Mouse (Mus musculus): ENCODE measurements at regions not wholly inside any gene's neighbourhood (a gene's known extent, or its start where the extent isn't known, plus 50 kb on each side); places are given as distances from the start of the nearest gene placed in this dataset.

DNA sequence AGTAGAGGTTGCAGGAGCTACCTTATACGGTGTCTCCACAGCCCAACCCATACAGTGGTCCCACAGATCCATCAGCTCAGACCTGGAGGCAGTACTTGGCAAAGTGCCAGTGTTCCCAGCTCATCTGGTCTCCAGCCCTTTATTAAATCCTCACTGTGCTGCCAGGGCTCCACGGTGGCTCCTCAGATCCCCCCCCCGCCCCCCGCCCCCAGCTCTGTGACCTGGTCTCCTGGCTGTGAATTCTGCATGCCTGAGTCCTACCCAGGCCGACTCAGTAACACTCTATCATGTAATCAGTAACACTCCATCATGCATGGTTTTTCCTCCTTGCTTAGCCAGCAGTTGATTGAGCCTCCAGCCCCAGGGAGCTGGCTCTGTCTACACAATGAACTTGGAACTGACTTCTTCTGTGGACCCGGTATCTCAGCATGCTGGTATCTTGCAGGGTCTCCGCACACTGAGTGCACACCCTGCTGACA, 66.2 kb upstream of the Cdon start:
- no peak overlapping the region for H3K27ac ChIP-seq
- DNase-seq (ENCODE audit: low read depth in 3 of 3, low spot score in 3 of 3) (no peak), ATAC-seq (ENCODE audit: insufficient read depth) (no peak)
- H3K9ac ChIP-seq (replicated peaks) = no peak overlapping the region
- no peaks in the 10 kb centered on the region for H3K36me3 ChIP-seq (replicated peaks; ENCODE audit: control insufficient read depth, insufficient read depth, low read depth)
- H3K4me1 ChIP-seq (replicated peaks; ENCODE audit: control insufficient read depth in 2 of 2, insufficient read depth in 2 of 2, low read length in 1 of 2) = peaks cover 0 to 4% of the 10 kb centered on the region in 2 experiments; a peak in 1 of 4 replicates
- H3K27me3 ChIP-seq (ENCODE audit: control insufficient read depth, insufficient read depth, low read length) = no peaks in the 10 kb centered on the region
- TF ChIP-seq EP300 (IDR thresholded peaks at IDR 0.05; ENCODE audit: low read depth) (no peak), CTCF (IDR thresholded peaks at IDR 0.05; ENCODE audit: low read depth) (no peak)
- WGBS (ENCODE audit: insufficient replicate concordance) = 59% methylated on average over 7 of the region's 7 CpGs
- no peak overlapping the region for H3K4me2 ChIP-seq (ENCODE audit: low read depth)
- H3K9me3 ChIP-seq (ENCODE audit: control insufficient read depth, low read length) = no peaks in the 10 kb centered on the region
- no peak overlapping the region for H3K4me3 ChIP-seq (ENCODE audit: insufficient read depth in 1 of 2, low read depth in 2 of 2, low read length in 2 of 2)

GRCm38 (mm10) chr9:35359699-35360098, 61.2 kb upstream of the Cdon start:
- ATAC-seq (ENCODE audit: insufficient read depth) = no peak
- Histone ChIP-seq H3K9ac (replicated peaks) (no peak overlapping the region), H3K4me1 (replicated peaks; ENCODE audit: control insufficient read depth in 2 of 2, insufficient read depth in 2 of 2, low read length in 1 of 2) (peaks cover 0 to 4% of the 10 kb centered on the region in 2 experiments; a peak in 2 of 4 replicates), H3K4me3 (ENCODE audit: insufficient read depth in 1 of 2, low read depth in 2 of 2, low read length in 2 of 2) (no peak overlapping the region), H3K36me3 (replicated peaks; ENCODE audit: control insufficient read depth, insufficient read depth, low read depth) (no peaks in the 10 kb centered on the region), H3K9me3 (ENCODE audit: control insufficient read depth, low read length) (no peaks in the 10 kb centered on the region), H3K27ac (no peak overlapping the region), H3K4me2 (ENCODE audit: low read depth) (no peak overlapping the region), H3K27me3 (ENCODE audit: control insufficient read depth, insufficient read depth, low read length) (no peaks in the 10 kb centered on the region)
- no peak for DNase-seq (ENCODE audit: low read depth in 3 of 3, low spot score in 3 of 3)
- WGBS (ENCODE audit: insufficient replicate concordance) = 49% methylated on average over 6 of the region's 6 CpGs
- no peak for TF ChIP-seq EP300 (IDR thresholded peaks at IDR 0.05; ENCODE audit: low read depth)
- no peak for TF ChIP-seq CTCF (IDR thresholded peaks at IDR 0.05; ENCODE audit: low read depth)

DNA sequence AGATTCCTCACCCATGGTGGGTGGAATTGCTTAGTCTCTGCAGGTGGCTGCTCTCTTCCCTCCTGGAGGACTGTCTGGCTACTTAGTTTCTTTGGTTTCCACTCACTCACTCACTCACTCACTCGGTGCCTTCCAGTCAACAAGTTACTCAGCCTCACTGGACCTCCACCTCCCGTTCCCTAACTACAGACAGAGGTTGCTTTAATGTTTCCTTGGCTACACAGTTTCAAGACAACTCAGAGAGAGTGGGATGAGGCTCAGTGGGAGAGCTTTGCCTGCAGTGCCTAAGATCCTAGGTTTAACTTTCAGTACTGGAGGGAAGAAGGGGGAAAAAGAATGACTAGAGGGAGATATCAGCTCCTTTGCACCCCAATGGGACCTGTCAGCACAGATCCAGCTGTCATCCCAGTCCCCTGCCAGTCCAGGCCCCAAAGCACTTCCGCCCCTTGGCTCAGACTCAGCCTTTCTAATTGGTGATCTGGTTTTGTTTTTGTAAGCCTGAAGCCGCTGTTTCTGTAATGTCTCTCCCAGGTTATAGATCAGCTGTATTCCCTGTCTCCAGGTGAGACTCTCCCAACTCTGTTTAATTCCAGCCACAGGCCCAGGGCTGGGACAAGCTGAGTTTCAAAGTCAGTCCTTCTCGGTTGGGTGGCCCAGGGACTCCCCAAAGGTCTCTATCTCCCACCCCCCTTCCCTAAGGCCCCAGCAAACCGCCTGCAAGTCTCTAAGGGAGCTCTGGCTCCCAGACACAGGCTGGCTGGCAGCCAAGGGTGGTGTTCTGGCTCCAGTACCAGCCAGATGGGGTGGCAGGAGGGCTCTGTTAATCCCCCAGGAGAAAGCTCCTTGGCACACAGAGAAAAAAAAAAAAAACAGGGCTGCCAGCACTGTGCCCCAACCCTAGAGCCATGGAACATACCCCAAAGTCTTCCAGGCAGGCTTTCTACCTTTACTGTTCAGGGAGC, 60.5 kb upstream of the Cdon start:
- no peaks in the 10 kb centered on the region for H3K36me3 ChIP-seq (replicated peaks; ENCODE audit: control insufficient read depth, insufficient read depth, low read depth)
- H3K4me3 ChIP-seq (ENCODE audit: insufficient read depth in 1 of 2, low read depth in 2 of 2, low read length in 2 of 2) = no peak overlapping the region
- H3K27me3 ChIP-seq (ENCODE audit: control insufficient read depth, insufficient read depth, low read length) = no peaks in the 10 kb centered on the region
- WGBS (ENCODE audit: insufficient replicate concordance) = 34% methylated on average over 6 of the region's 6 CpGs
- no peak overlapping the region for H3K4me2 ChIP-seq (ENCODE audit: low read depth)
- no peak for ATAC-seq (ENCODE audit: insufficient read depth)
- no peaks in the 10 kb centered on the region; a peak in 1 of 4 replicates for H3K4me1 ChIP-seq (replicated peaks; ENCODE audit: control insufficient read depth in 2 of 2, insufficient read depth in 2 of 2, low read length in 1 of 2)
- no peak for DNase-seq (ENCODE audit: low read depth in 3 of 3, low spot score in 3 of 3)
- no peaks in the 10 kb centered on the region for H3K9me3 ChIP-seq (ENCODE audit: control insufficient read depth, low read length)
- H3K27ac ChIP-seq = no peak overlapping the region
- no peak overlapping the region for H3K9ac ChIP-seq (replicated peaks)
- TF ChIP-seq EP300 (IDR thresholded peaks at IDR 0.05; ENCODE audit: low read depth) = no peak
- no peak for TF ChIP-seq CTCF (IDR thresholded peaks at IDR 0.05; ENCODE audit: low read depth)

- H3K36me3 ChIP-seq (replicated peaks; ENCODE audit: control insufficient read depth, insufficient read depth, low read depth) = no peaks in the 10 kb centered on the region
- DNase-seq (ENCODE audit: low read depth in 3 of 3, low spot score in 3 of 3) (no peak), ATAC-seq (ENCODE audit: insufficient read depth) (no peak)
- no peak overlapping the region for H3K9ac ChIP-seq (replicated peaks)
- H3K4me2 ChIP-seq (ENCODE audit: low read depth) = no peak overlapping the region
- WGBS (ENCODE audit: insufficient replicate concordance) = 45% methylated on average over 4 of the region's 4 CpGs
- no peaks in the 10 kb centered on the region for H3K9me3 ChIP-seq (ENCODE audit: control insufficient read depth, low read length)
- H3K4me1 ChIP-seq (replicated peaks; ENCODE audit: control insufficient read depth in 2 of 2, insufficient read depth in 2 of 2, low read length in 1 of 2) = no peaks in the 10 kb centered on the region; a peak in 1 of 4 replicates
- H3K4me3 ChIP-seq (ENCODE audit: insufficient read depth in 1 of 2, low read depth in 2 of 2, low read length in 2 of 2) = no peak overlapping the region
- H3K27ac ChIP-seq = no peak overlapping the region
- H3K27me3 ChIP-seq (ENCODE audit: control insufficient read depth, insufficient read depth, low read length) = no peaks in the 10 kb centered on the region
- TF ChIP-seq CTCF (IDR thresholded peaks at IDR 0.05; ENCODE audit: low read depth) (no peak), EP300 (IDR thresholded peaks at IDR 0.05; ENCODE audit: low read depth) (no peak)
Measured at GRCm38 (mm10) chr9:35361432-35361831, 59.5 kb upstream of the Cdon start.

GRCm38 (mm10) chr9:35362276-35362675, 58.7 kb upstream of the Cdon start:
- Histone ChIP-seq H3K36me3 (replicated peaks; ENCODE audit: control insufficient read depth, insufficient read depth, low read depth) (no peaks in the 10 kb centered on the region), H3K4me2 (ENCODE audit: low read depth) (no peak overlapping the region), H3K27ac (no peak overlapping the region), H3K4me1 (replicated peaks; ENCODE audit: control insufficient read depth in 2 of 2, insufficient read depth in 2 of 2, low read length in 1 of 2) (no peaks in the 10 kb centered on the region; a peak in 1 of 4 replicates), H3K4me3 (ENCODE audit: insufficient read depth in 1 of 2, low read depth in 2 of 2, low read length in 2 of 2) (no peak overlapping the region), H3K9me3 (ENCODE audit: control insufficient read depth, low read length) (no peaks in the 10 kb centered on the region), H3K9ac (replicated peaks) (no peak overlapping the region), H3K27me3 (ENCODE audit: control insufficient read depth, insufficient read depth, low read length) (no peaks in the 10 kb centered on the region)
- DNase-seq (ENCODE audit: low read depth in 3 of 3, low spot score in 3 of 3) (no peak), ATAC-seq (ENCODE audit: insufficient read depth) (no peak)
- 52% methylated on average over 7 of the region's 7 CpGs for WGBS (ENCODE audit: insufficient replicate concordance)
- no peak for TF ChIP-seq CTCF (IDR thresholded peaks at IDR 0.05; ENCODE audit: low read depth)
- TF ChIP-seq EP300 (IDR thresholded peaks at IDR 0.05; ENCODE audit: low read depth) = no peak

All from liver, embryonic 14.5 days (tissue).